Mouse (Mus musculus): ENCODE data around the gene Armh3. TPM values are rescaled to one million over a fixed set of nuclear protein-coding genes. Genes with fewer than 3 reads are reported as not detected.

Gene Armh3
- total RNA-seq, 2 experiments from 2014 or later, result 17.5 to 20.2 TPM

DNA sequence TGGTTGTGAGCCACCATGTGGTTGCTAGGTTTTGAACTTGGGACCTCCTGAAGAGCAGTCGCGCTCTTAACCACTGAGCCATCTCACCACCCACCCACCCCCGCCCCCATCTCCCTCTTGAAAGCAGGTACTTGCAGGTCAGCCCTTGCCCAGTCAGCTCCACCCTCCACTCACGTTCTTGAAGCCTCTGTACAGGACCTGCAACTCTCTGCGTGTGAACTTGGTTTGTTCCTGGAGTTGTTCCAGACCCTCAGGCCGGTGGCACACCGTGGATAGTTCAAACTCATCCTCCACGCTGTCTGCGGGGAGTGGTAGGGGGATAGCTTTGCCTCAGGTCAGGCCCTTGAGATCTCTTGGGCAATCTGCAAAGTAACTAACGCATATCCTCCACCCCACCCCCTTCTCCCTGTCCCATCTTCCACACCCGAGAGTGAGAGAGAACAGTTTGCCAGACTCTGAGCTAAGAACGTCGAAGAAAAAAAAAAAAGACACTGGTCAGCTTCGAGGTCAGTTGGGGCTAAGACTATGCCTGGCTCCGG is 202.8 kb downstream of the Armh3 start:
- no peak for DNase-seq (ENCODE audit: low spot score in 2 of 2)

DNA sequence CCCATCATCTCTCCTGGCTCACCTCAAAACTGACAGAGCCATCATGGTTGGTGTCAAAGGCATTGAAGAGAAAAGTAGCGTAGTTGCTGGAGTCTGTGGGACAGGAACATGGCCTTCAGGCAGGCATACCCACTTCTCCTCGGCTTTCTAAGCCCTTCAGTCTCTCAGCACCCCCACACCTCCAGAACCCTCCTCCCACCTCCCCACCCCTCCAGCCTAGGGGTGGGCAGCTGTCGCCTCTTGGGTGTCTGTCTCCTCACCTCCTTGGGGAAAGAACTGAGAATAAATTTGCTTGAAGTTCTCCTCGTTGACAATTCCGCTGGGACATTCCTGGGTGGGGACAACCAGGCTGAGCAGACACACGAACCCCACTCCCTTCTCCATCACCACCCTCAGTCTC is 203.6 kb downstream of the Armh3 start:
- no peak for DNase-seq (ENCODE audit: low spot score in 2 of 2)

DNA sequence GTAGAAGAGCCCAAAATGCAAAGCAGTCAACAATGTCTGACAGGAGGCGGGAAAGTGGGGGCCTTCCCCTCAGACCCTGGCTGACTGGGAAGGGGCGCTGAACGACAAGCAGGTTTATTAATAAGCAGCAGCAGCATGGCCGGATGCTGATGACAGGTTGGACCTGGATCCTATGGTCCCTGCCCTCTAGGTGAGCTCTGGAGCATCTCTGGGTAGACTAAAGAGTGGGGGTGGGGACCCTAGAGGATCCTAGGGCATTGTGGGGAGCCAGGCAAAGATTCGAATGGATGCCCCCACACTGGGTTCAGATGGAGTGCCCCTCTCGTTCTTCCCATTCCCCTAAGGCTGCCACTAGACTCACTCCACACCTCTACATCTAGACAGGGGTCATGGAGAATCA is 205.9 kb downstream of the Armh3 start:
- no peak for DNase-seq (ENCODE audit: low spot score in 2 of 2)

DNA sequence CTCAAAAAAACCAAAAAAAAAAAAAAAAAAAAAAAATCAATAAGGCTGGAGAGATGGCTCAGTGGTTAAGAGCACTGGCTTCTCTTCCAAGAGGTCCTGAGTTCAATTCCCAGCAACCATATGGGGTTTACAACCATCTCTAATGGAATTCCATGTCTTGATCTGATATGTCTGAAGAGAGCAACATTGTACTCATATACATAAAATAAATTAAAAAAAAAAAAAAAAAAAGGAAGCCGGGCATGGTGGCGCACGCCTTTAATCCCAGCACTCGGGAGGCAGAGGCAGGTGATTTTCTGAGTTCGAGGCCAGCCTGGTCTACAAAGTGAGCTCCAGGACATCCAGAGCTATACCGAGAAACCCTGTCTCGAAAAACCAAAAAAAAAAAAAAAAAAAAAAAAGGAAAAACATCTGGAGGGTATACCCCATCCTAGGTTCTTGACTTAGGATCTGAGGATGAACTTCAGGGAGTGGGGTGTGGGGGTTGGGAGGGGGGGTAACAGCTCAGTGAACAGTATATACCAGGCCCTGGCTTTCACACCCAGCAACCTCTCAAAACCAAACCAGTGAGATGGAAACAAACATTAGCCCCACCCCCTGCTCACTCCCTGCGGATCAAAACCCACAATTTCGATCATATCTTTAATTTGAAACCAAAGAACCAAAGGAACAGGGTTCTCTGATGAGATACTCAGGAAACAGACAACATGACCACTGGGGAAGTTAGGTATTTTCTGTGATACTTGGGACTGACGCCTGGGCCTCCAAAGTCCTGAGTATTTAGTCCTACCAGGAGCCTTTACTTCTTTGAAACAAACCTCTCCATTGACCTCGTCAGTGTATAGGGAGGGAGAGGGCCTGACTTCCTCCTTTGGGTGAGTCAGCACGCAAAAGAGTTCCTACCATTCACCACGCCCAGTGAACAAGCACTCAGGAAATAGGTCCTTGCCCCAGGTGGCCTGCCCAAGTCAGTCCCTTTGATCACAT is 208.1 kb downstream of the Armh3 start:
- no peak for DNase-seq (ENCODE audit: low spot score in 2 of 2)

DNA sequence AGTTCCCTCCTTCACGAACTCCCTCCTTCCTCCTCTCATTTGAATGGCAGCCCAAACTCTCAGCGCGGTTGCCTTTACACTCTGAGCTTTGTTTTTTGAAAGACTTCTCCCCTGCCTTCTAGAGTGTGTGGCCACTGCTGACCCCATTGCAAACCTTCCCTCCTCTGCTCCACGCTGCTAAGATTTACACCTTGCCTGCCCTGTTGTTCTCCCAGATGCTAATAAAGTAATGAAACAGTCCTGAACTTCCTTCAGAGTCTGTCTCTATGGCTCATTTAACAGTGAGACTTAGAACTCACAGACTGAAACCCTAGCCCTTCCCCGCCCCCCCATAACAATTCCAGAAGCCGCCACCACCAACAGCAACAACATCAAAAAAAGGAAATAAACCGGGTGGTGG is 208.9 kb downstream of the Armh3 start:
- DNase-seq (ENCODE audit: low spot score in 2 of 2), result no peak

DNA sequence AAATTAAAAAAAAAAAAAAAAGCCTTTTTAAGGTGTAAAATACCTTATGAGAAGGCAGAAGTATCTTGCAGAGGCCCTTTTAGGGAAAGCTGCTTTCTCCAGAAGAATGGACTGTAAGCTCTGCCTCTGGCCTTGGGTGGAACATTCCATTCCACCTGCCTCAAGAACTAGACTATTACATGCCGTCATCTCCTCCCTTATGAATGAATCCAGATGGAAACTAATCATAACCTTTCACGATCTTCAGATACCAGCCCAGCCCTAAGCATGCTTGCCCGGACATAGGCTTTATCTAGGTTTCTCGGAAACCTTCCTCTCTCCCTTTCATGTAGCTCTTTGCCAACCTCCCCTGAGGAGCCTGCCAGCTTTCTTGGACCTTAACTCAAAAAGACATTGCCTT is 210.0 kb downstream of the Armh3 start:
- DNase-seq (ENCODE audit: low spot score in 2 of 2), result no peak

DNA sequence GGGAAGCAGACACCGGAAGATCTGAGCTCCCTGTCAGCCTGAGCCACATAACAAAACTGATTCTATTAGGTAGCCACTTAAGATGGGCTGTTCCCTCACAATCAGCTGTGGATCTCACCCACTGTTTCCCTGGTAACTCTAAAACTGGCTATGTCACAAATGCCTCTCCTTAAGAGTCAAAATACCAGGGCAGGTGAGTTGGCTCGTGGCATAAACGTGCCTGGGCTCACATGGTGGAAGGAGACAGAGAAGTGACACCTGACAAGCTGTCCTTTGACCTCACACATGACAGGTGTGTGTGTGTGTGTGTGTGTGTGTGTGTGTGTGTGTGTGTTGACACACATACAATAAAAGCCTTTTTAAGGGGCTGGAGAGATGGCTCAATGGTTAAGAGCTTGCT is 210.8 kb downstream of the Armh3 start:
- no peak for DNase-seq (ENCODE audit: low spot score in 2 of 2)

DNA sequence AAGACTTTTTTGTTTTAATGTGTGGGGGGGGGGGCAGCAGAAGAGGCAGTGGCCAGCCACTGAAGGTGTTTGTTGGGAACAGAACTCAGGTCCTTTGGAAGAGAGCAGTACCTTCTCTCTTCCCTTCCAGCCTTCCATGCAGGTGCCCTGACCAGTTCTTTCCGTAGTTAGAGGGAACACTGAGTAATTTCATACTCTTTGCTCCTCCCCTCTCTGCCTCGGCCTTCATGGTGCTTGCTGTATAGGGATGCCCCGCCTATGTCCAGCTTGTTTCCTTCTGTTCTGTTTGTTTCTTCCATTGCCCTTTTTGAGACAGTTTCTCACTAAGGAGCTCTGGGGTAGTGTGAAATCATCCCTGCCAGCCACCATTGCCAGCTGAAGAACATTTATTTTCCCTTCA is 212.8 kb downstream of the Armh3 start:
- no peak for DNase-seq (ENCODE audit: low spot score in 2 of 2)

DNA sequence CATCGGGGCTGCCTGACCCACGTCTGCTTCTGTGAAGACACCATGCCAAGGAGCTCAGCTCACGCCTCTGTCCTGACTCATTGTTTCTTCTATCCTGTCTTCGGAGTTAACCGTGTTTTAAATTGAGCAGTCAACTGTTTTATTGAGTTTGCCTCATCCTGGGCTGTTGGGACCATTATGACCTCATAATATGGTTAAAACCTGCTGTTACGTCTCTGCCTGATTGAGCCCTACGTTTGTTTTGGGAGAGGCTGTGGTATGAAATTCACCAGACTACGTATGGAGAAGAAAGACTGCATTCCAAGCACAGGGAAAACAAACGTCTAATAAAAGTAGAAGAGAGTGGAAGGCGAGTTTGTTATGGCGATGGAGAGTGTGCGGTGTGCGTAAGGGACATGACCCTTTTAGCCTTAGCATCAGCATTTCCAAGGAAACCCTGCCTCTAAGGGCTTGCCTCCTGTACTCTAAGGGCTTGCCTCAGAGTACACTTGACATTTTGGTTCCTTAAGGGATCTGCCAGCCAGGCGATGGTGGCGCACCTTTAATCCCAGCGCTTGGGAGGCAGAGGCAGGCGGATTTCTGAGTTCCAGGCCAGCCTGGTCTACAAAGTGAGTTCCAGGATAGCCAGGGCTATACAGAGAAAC is 214.2 kb downstream of the Armh3 start:
- DNase-seq (ENCODE audit: low spot score in 2 of 2), result no peak

DNA sequence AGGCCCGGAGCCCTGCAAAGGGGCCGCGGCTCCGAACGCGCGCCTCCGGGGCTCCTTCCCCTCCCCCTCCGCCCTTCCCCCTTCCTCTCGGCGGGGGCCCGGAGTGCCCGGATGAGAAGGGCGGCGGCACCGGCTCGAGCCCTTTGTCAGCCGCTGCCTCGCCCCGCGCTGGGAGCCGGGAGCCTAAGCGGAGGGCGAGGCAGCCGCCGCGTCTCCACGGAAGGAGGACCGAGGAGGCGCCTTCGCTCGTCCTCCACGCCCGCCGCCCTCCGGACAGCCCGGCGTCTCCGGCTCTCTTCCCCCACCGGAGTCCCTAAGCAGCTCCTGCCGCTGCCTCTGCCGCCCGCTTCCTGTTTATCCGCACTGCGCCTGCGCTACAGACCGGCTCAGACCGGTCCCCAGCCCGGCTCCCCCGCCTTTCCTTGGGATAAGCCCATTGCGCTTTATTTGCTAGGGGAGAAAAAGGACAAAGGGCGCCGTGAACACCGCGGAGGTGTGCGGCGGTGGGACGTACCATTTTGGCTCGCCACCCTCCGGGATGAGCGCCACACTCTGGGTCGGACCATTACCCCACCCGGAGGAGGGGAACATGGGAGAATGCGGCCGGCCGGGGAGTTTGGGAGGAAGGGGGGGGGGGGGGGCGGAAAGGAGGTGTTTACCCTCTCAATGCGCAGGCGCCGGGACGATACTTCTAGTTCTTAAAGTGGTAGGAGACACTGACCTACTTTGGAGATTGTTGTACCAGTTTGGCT is 214.9 kb downstream of the Armh3 start, which contains the start of gene Mgea5:
TSS of gene Mgea5 (minus strand) at position 657 of the 752 bp plus-strand sequence.
- peak; percentile 98 for DNase-seq (ENCODE audit: low spot score in 2 of 2)

DNA sequence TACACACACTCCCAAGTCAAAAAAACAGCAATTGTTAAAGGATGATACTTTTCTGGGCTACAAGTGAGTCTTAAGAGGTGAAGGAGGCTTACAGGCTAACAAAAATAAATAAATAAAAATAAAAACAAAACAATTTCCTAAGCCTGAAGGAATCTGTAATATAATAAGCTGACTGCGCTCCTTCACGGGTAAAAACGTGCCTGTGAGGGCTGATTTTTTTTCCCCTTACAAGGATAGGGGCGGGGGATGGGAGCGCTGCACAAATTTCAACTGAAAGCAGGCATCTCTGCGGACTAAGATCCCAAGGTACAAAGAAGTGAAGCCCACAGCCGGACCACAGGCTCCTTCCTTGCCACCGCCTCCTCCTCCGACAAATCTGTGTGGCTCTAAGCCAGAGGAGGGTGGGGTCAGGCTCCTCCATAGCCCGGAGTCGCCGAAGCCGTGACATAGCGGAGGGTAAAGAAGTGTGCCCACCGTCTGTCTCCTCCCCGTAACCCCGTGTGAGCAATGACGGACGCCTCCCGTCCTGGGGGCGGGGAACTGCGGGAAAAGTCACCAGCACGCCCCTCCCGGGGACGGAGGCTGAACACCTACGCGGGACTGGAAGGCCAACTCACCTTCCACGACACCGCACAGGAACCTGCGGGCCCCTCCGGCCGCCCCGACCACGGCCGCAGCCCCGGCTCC is 215.8 kb downstream of the Armh3 start:
- DNase-seq (ENCODE audit: low spot score in 2 of 2), result peak; percentile 45 to 54

DNA sequence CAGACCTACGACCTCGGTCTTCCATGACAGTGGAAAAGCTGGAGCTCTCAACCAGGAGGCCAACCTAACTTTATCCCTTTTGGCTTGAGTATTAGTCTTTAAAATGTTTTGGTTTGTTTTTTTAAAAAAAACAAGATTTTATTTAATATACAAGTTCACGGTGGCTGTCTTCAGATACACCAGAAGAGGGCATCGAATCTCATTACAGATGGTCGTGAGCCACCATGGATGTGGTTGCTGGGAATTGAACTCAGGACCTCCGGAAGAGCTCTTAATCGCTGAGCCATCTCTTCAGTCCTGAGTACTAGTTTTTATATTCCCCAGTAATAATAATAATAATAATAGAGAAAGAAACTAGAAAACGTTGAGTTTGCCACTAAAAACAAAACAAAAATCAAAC is 216.6 kb downstream of the Armh3 start:
- no peak for DNase-seq (ENCODE audit: low spot score in 2 of 2)

DNA sequence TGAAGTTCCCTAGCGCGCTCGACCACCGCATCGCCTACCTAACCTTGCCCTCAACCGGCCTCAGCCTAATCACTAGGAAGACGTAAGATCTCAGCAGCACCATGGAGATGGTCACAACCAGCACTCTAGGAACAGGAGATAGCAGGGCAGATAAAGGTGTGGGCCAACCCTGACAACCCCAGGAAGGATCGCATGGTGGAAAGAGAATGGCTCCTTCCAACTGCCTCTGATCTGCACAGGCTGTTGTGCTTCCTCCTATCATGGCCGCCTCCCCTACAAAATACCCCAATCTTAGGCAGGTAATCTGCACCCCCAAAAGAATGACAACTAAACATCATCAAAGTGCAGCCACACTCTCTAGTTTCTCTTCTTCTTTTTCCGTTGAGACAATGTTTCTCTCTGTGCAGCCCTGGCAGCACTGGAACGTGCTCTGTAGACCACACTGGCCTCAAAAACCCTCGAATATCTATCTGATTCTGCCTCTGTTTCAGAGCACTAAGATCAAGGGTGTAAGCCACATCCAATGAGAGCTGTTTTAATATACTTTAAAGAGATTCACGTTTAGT is 217.9 kb downstream of the Armh3 start:
- no peak for DNase-seq (ENCODE audit: low spot score in 2 of 2)

DNA sequence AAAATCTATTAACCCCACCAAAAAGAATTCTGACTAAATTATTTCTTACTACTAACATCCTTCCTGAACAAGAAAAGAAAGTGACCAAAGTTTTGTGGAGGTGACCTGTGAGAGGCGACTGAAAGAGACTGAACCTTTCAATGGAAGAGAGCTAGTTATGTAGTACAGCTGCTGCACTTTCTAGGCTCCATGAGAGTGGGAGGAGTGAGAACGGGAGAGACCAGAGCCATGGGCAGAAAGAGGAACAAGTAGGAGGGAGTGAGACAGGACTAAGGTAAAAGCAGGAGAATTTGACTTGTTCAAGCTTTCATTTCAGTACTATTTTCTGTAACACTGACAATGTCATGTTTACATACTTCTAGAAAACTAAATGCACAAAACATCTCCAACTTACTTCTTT is 222.8 kb downstream of the Armh3 start:
- DNase-seq (ENCODE audit: low spot score in 2 of 2), result peak; percentile 31 to 48

DNA sequence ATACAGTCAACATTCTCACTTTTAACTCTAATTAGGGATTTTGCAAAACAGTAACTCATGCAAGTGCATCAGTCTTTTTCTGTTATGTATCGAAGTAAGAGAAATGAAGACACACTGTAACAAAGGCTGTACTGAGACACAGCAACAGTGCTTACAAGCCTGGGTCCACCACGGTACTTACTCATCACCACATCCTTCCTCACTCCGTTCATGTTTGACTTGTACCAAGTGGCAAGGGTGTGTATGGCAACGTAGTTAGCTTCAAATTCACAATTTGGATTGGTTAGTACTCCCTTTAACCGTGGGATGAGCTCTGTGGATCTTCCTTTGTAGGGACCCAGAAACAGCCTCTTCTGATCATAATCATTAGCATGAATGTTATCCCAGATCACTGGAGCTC is 226.8 kb downstream of the Armh3 start:
- no peak for DNase-seq (ENCODE audit: low spot score in 2 of 2)

Other genes with a start within 250 kb of the Armh3 start
- 1 to 10 TPM; 6.1 to 7.4 TPM for gene Npm3, start 248.9 kb downstream of the Armh3 start, total RNA-seq (2021)
- 100 to 1,000 TPM; 158 to 165 TPM for gene Mgea5, start 214.7 kb downstream of the Armh3 start, total RNA-seq (2021)
- 100 to 1,000 TPM; 148 to 164 TPM for gene Kcnip2, start 182.4 kb downstream of the Armh3 start, total RNA-seq (2021)
- 1 to 10 TPM; 7.8 to 8.4 TPM for gene Hps6, start 5.0 kb upstream of the Armh3 start, total RNA-seq (2021)
- 10 to 100 TPM; 26.1 to 33.3 TPM for gene Pprc1, start 46.4 kb upstream of the Armh3 start, total RNA-seq (2021)
- 100 to 1,000 TPM; 113 to 123 TPM for gene Ldb1, start 46.7 kb upstream of the Armh3 start, total RNA-seq (2021)
- 10 to 100 TPM; 47.0 to 50.2 TPM for gene Nolc1, start 77.4 kb upstream of the Armh3 start, total RNA-seq (2021)
- not detected for gene Elovl3, start 133.4 kb upstream of the Armh3 start, total RNA-seq (2021)
- gene Pitx3, start 149.8 kb upstream of the Armh3 start, total RNA-seq (2021), result not detected
- 10 to 100 TPM; 84.6 to 86.4 TPM for gene Gbf1, start 154.0 kb upstream of the Armh3 start, total RNA-seq (2021)

Measured in left cerebral cortex, adult 18-20 months (tissue).